Mouse (Mus musculus) hindlimb bud, embryonic 11.5 days (tissue): ENCODE measurements around the gene Ttc39a.
A peak's percentile ranks its signal among the peaks of the same experiment; 100 is the strongest.
"Not testable (repeated sequence)": the region's sequence is repeated elsewhere in the genome, so short reads cannot be mapped to it uniquely, and the experiment has no call there.

Source experiments
- DNase-seq: peaks from one replicate; pipeline ENCODE4 v3.0.0-alpha.2; 2012; ENCODE audit warnings: low read depth, low spot score; ENCODE audit errors: extremely low spot score

Gene Ttc39a

GRCm38 (mm10) chr4:109406486-109407175 lies at the start of gene Ttc39a:
TSS of gene Ttc39a (plus strand) at chr4:109406623.
- DNase-seq: peak; percentile 6

GRCm38 (mm10) chr4:109378107-109378506 lies 28.3 kb upstream of the Ttc39a start:
- no peak for DNase-seq

- no peak for DNase-seq
Measured at GRCm38 (mm10) chr4:109382457-109382856, 24.0 kb upstream of the Ttc39a start.

- no peak for DNase-seq
Measured at GRCm38 (mm10) chr4:109385599-109385998, 20.8 kb upstream of the Ttc39a start.

- no peak for DNase-seq
Measured at GRCm38 (mm10) chr4:109393229-109393779, 13.1 kb upstream of the Ttc39a start.

- no peak for DNase-seq
Measured at GRCm38 (mm10) chr4:109393902-109394301, 12.5 kb upstream of the Ttc39a start.

GRCm38 (mm10) chr4:109394314-109395074 lies 11.9 kb upstream of the Ttc39a start:
- DNase-seq: no peak

GRCm38 (mm10) chr4:109400366-109400980 lies 6.0 kb upstream of the Ttc39a start:
- no peak for DNase-seq

- DNase-seq: no peak
Measured at GRCm38 (mm10) chr4:109401176-109401689, 5.2 kb upstream of the Ttc39a start.

GRCm38 (mm10) chr4:109404908-109405307 lies 1.5 kb upstream of the Ttc39a start:
- not testable (repeated sequence) for DNase-seq

GRCm38 (mm10) chr4:109405415-109405814 lies 1.0 kb upstream of the Ttc39a start:
- no peak for DNase-seq

GRCm38 (mm10) chr4:109406054-109406485 lies 353 bp upstream of the Ttc39a start:
- DNase-seq: no peak

- DNase-seq: no peak
Measured at GRCm38 (mm10) chr4:109407176-109407520, 725 bp downstream of the Ttc39a start.

- no peak for DNase-seq
Measured at GRCm38 (mm10) chr4:109407701-109408485, 1.5 kb downstream of the Ttc39a start.

GRCm38 (mm10) chr4:109410681-109411376 lies 4.4 kb downstream of the Ttc39a start:
- no peak for DNase-seq

GRCm38 (mm10) chr4:109411377-109411967 lies 5.0 kb downstream of the Ttc39a start:
- DNase-seq: no peak

- no peak for DNase-seq
Measured at GRCm38 (mm10) chr4:109412233-109412632, 5.8 kb downstream of the Ttc39a start.

GRCm38 (mm10) chr4:109417998-109418397 lies 11.6 kb downstream of the Ttc39a start:
- DNase-seq: no peak

- no peak for DNase-seq
Measured at GRCm38 (mm10) chr4:109419017-109419416, 12.6 kb downstream of the Ttc39a start.

GRCm38 (mm10) chr4:109419563-109419962 lies 13.1 kb downstream of the Ttc39a start:
- no peak for DNase-seq
